Mouse (Mus musculus): ENCODE measurements around the gene Myo3b. TPM values are rescaled to one million over a fixed set of nuclear protein-coding genes. Genes with fewer than 3 reads are reported as not detected.
"Not testable (repeated sequence)": the region's sequence is repeated elsewhere in the genome, so short reads cannot be mapped to it uniquely, and the experiment has no call there.

The Myo3b gene
- polyA plus RNA-seq, 1 experiment = not detected

GRCm38 (mm10) chr2:70218469-70218868, 179.5 kb downstream of the Myo3b start:
- H3K27ac ChIP-seq (ENCODE audit: insufficient read depth, low read depth, low read length) = no peak overlapping the region
- TF ChIP-seq CTCF (IDR thresholded peaks at IDR 0.05; ENCODE audit: extremely low read depth, insufficient read length, insufficient replicate concordance, low read depth, low read length) = no peak
- WGBS = 77% methylated on average over 8 of the region's 8 CpGs
- no peaks in the 10 kb centered on the region for H3K27me3 ChIP-seq (ENCODE audit: control insufficient read depth, insufficient read depth, low read length)
- no peaks in the 10 kb centered on the region for H3K4me1 ChIP-seq (ENCODE audit: control insufficient read depth, insufficient read depth, insufficient read length, low read length)
- no peaks in the 10 kb centered on the region for H3K36me3 ChIP-seq (ENCODE audit: control insufficient read depth, insufficient read depth, low read length)
- H3K4me3 ChIP-seq (ENCODE audit: low read depth, low read length) = no peak overlapping the region

GRCm38 (mm10) chr2:70226679-70227078, 187.8 kb downstream of the Myo3b start:
- H3K27me3 ChIP-seq (ENCODE audit: control insufficient read depth, insufficient read depth, low read length) = no peaks in the 10 kb centered on the region
- no peaks in the 10 kb centered on the region for H3K4me1 ChIP-seq (ENCODE audit: control insufficient read depth, insufficient read depth, insufficient read length, low read length)
- no peak overlapping the region for H3K4me3 ChIP-seq (ENCODE audit: low read depth, low read length)
- 8% methylated on average over 3 of the region's 3 CpGs for WGBS
- TF ChIP-seq CTCF (IDR thresholded peaks at IDR 0.05; ENCODE audit: extremely low read depth, insufficient read length, insufficient replicate concordance, low read depth, low read length) = no peak; the same call in 1 of the 2 replicates
- TF ChIP-seq POLR2A (IDR thresholded peaks at IDR 0.05; ENCODE audit: low read depth, low read length) = no peak
- H3K36me3 ChIP-seq (ENCODE audit: control insufficient read depth, insufficient read depth, low read length) = no peaks in the 10 kb centered on the region
- no peak overlapping the region for H3K27ac ChIP-seq (ENCODE audit: insufficient read depth, low read depth, low read length)

- not testable (repeated sequence) for H3K4me3 ChIP-seq (ENCODE audit: low read depth, low read length); H3K4me1 ChIP-seq (ENCODE audit: control insufficient read depth, insufficient read depth, insufficient read length, low read length); H3K27ac ChIP-seq (ENCODE audit: insufficient read depth, low read depth, low read length); H3K27me3 ChIP-seq (ENCODE audit: control insufficient read depth, insufficient read depth, low read length); H3K36me3 ChIP-seq (ENCODE audit: control insufficient read depth, insufficient read depth, low read length)
- 40% methylated on average over 4 of the region's 4 CpGs for WGBS
Measured at GRCm38 (mm10) chr2:70234450-70234849, 195.5 kb downstream of the Myo3b start.

- no peaks in the 10 kb centered on the region for H3K4me1 ChIP-seq (ENCODE audit: control insufficient read depth, insufficient read depth, insufficient read length, low read length)
- no peaks in the 10 kb centered on the region for H3K27me3 ChIP-seq (ENCODE audit: control insufficient read depth, insufficient read depth, low read length)
- no peak overlapping the region for H3K27ac ChIP-seq (ENCODE audit: insufficient read depth, low read depth, low read length)
- WGBS = 29% methylated on average over 4 of the region's 4 CpGs
- H3K36me3 ChIP-seq (ENCODE audit: control insufficient read depth, insufficient read depth, low read length) = no peaks in the 10 kb centered on the region
- TF ChIP-seq POLR2A (IDR thresholded peaks at IDR 0.05; ENCODE audit: low read depth, low read length) (no peak), CTCF (IDR thresholded peaks at IDR 0.05; ENCODE audit: extremely low read depth, insufficient read length, insufficient replicate concordance, low read depth, low read length) (no peak)
- H3K4me3 ChIP-seq (ENCODE audit: low read depth, low read length) = no peak overlapping the region
Measured at GRCm38 (mm10) chr2:70245981-70246380, 207.1 kb downstream of the Myo3b start.

GRCm38 (mm10) chr2:70248616-70249015, 209.7 kb downstream of the Myo3b start:
- TF ChIP-seq CTCF (IDR thresholded peaks at IDR 0.05; ENCODE audit: extremely low read depth, insufficient read length, insufficient replicate concordance, low read depth, low read length) (no peak), POLR2A (IDR thresholded peaks at IDR 0.05; ENCODE audit: low read depth, low read length) (no peak)
- Histone ChIP-seq H3K4me1 (ENCODE audit: control insufficient read depth, insufficient read depth, insufficient read length, low read length) (no peaks in the 10 kb centered on the region), H3K4me3 (ENCODE audit: low read depth, low read length) (no peak overlapping the region), H3K27ac (ENCODE audit: insufficient read depth, low read depth, low read length) (no peak overlapping the region), H3K27me3 (ENCODE audit: control insufficient read depth, insufficient read depth, low read length) (no peaks in the 10 kb centered on the region), H3K36me3 (ENCODE audit: control insufficient read depth, insufficient read depth, low read length) (no peaks in the 10 kb centered on the region)
- 73% methylated on average over 7 of the region's 7 CpGs for WGBS

- no peak overlapping the region for H3K27ac ChIP-seq (ENCODE audit: insufficient read depth, low read depth, low read length)
Measured at GRCm38 (mm10) chr2:70249872-70250271, 210.9 kb downstream of the Myo3b start.

GRCm38 (mm10) chr2:70251256-70251655, 212.3 kb downstream of the Myo3b start:
- TF ChIP-seq CTCF (IDR thresholded peaks at IDR 0.05; ENCODE audit: extremely low read depth, insufficient read length, insufficient replicate concordance, low read depth, low read length) = no peak
- TF ChIP-seq POLR2A (IDR thresholded peaks at IDR 0.05; ENCODE audit: low read depth, low read length) = no peak
- no peak overlapping the region for H3K4me3 ChIP-seq (ENCODE audit: low read depth, low read length)
- 86% methylated on average over 10 of the region's 10 CpGs for WGBS

More at GRCm38 (mm10) chr2:70249872-70250271, 210.9 kb downstream of the Myo3b start:
- no peak overlapping the region for H3K4me3 ChIP-seq (ENCODE audit: low read depth, low read length)
- no peak for TF ChIP-seq CTCF (IDR thresholded peaks at IDR 0.05; ENCODE audit: extremely low read depth, insufficient read length, insufficient replicate concordance, low read depth, low read length)
- TF ChIP-seq POLR2A (IDR thresholded peaks at IDR 0.05; ENCODE audit: low read depth, low read length) = no peak
- no peaks in the 10 kb centered on the region for H3K36me3 ChIP-seq (ENCODE audit: control insufficient read depth, insufficient read depth, low read length)
- H3K4me1 ChIP-seq (ENCODE audit: control insufficient read depth, insufficient read depth, insufficient read length, low read length) = no peaks in the 10 kb centered on the region
- 49% methylated on average over 4 of the region's 4 CpGs for WGBS
- no peaks in the 10 kb centered on the region for H3K27me3 ChIP-seq (ENCODE audit: control insufficient read depth, insufficient read depth, low read length)

More at GRCm38 (mm10) chr2:70251256-70251655, 212.3 kb downstream of the Myo3b start:
- no peaks in the 10 kb centered on the region for H3K27me3 ChIP-seq (ENCODE audit: control insufficient read depth, insufficient read depth, low read length)
- H3K36me3 ChIP-seq (ENCODE audit: control insufficient read depth, insufficient read depth, low read length) = no peaks in the 10 kb centered on the region
- H3K4me1 ChIP-seq (ENCODE audit: control insufficient read depth, insufficient read depth, insufficient read length, low read length) = no peaks in the 10 kb centered on the region
- no peak overlapping the region for H3K27ac ChIP-seq (ENCODE audit: insufficient read depth, low read depth, low read length)
